8 mouse cellular contexts compared by ENCODE assay signal in the genomic region with DNA sequence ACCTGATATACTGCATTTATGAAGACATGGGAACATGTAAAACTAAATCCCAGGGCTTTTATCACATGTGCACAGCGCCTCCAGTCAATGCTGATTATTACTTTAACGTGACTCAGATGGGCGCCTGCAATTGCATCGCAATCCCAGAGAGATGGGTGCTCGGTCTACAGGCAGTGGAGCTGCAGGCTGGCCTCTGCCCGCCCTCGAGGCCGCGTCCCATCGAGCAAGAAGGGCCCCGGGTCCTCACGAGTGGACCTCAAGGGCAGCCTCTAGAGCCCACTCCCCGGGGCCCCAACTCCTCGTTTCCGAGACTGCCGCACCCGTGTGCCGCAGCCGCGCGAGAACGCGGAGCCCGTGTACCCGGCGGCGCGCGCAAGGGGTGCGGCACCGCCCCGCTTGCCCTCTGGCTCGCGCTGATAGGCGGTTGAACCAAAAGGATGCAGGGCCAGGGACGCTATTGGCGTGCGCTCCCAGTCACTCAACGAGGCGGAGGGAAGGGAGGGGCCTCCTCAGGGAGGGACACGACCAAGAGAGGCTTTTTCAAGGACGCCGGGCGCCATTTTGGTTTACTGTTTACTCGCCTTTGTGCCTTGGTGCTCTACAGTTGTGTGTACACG. TPM values are rescaled to one million over a fixed set of nuclear protein-coding genes. Genes with fewer than 3 reads are reported as not detected.
DNase-seq lines count a peak whose midpoint lies in the region; ATAC-seq lines count a peak whose summit lies in the region.

No protein-coding gene starts in this region.

- DNase-seq in adipocyte (ENCODE audit: low spot score) = peak; percentile 94
- DNase-seq in embryo, embryonic 10 days (ENCODE audit: low spot score) = peak; percentile 99
- DNase-seq in gastrocnemius, postnatal 10 days = peak; percentile 93
- peak; percentile 97 for DNase-seq in induced T-regulatory cell, adult 2 months (ENCODE audit: low read depth)
- peak; percentile 90 to 97 for DNase-seq in left cerebral cortex, adult 9 months (ENCODE audit: low spot score in 2 of 2)
- DNase-seq in right cerebral cortex, postnatal 14 days = peak; percentile 95
- peak; percentile 92 to 96 for DNase-seq in urinary bladder, postnatal 36 days (ENCODE audit: low spot score in 2 of 2)

- peak; percentile 97 for ATAC-seq in megakaryocyte progenitor cell, adult 5-6 weeks (replicated peaks; ENCODE audit: poor library complexity)

RNA-seq across cellular contexts. Expression of a gene that starts 2.6 kb away (rescaled TPM):
- 1 to 10 TPM; 3.1 to 5.1 TPM for total RNA-seq in gastrocnemius, postnatal 10 days (2021)
- total RNA-seq in megakaryocyte progenitor cell, adult 5-6 weeks (2015) = 6.9 and 14.0 TPM in 2 replicates
- total RNA-seq in megakaryocyte progenitor cell, adult 5-6 weeks (2017) = 5.1 TPM in 2 replicates

RNA-seq across cellular contexts. Expression of a gene that starts 14.7 kb away (rescaled TPM):
- 100 to 1,000 TPM; 183 to 207 TPM for total RNA-seq in gastrocnemius, postnatal 10 days (2021)
- total RNA-seq in megakaryocyte progenitor cell, adult 5-6 weeks (2015) = 189 and 217 TPM in 2 replicates
- 58.9 and 64.6 TPM in 2 replicates for total RNA-seq in megakaryocyte progenitor cell, adult 5-6 weeks (2017)

RNA-seq across cellular contexts. Expression of a gene that starts 18.1 kb away (rescaled TPM):
- not detected for total RNA-seq in gastrocnemius, postnatal 10 days (2021)
- not detected in 2 replicates for total RNA-seq in megakaryocyte progenitor cell, adult 5-6 weeks (2015)
- 0.04 TPM in 1 of 2 replicates, not detected in the other for total RNA-seq in megakaryocyte progenitor cell, adult 5-6 weeks (2017)

RNA-seq across cellular contexts. Expression of a gene that starts 25.8 kb away (rescaled TPM):
- 1 to 10 TPM; 7.5 to 9.9 TPM for total RNA-seq in gastrocnemius, postnatal 10 days (2021)
- total RNA-seq in megakaryocyte progenitor cell, adult 5-6 weeks (2015) = 1.2 and 2.1 TPM in 2 replicates
- total RNA-seq in megakaryocyte progenitor cell, adult 5-6 weeks (2017) = 0.29 and 1.2 TPM in 2 replicates

RNA-seq across cellular contexts. Expression of a gene that starts 37.6 kb away (rescaled TPM):
- total RNA-seq in gastrocnemius, postnatal 10 days (2021) = not detected
- total RNA-seq in megakaryocyte progenitor cell, adult 5-6 weeks (2015) = not detected in 2 replicates
- total RNA-seq in megakaryocyte progenitor cell, adult 5-6 weeks (2017) = not detected in 2 replicates

Comparison
In these comparisons a context has a peak if more than half of its experiments do, and no peak if none do; other contexts are left out.
1. Peak in every context shown above with its lines: DNase-seq and ATAC-seq.